Mouse (Mus musculus) heart, embryonic 13.5 days (tissue): ENCODE data around the gene Abcg8. TPM values are rescaled to one million over a fixed set of nuclear protein-coding genes. Genes with fewer than 3 reads are reported as not detected.
A peak's percentile ranks its signal among the peaks of the same experiment; 100 is the strongest.

Experiments
- ATAC-seq: fragments of 200-750 bp; cut with Nextera tagmentation; 2 replicates; pipeline ENCODE4 v1.8.0; 2017; ENCODE audit warnings: moderate TSS enrichment; ENCODE audit not compliant: insufficient number of reproducible peaks, low FRiP score, low TSS enrichment; ENCODE audit errors: extremely low read depth
- H3K27ac ChIP-seq: fragments of 300-500 bp; sonication (generic); replicated peaks from 2 replicates; pipeline ENCODE4 v1.5.1; 2015; ENCODE audit warnings: moderate library complexity, mild to moderate bottlenecking, inconsistent platforms
- H3K27me3 ChIP-seq: fragments of 300-500 bp; sonication (generic); replicated peaks from 2 replicates; pipeline ENCODE4 v1.6.1; 2015; ENCODE audit warnings: mild to moderate bottlenecking, inconsistent platforms
- H3K36me3 ChIP-seq: fragments of 300-500 bp; sonication (generic); 2 replicates; pipeline ENCODE4 v1.6.1; 2015; ENCODE audit warnings: mild to moderate bottlenecking, inconsistent platforms
- H3K4me1 ChIP-seq: fragments of 300-500 bp; sonication (generic); 2 replicates; pipeline ENCODE4 v1.6.1; 2015; ENCODE audit warnings: inconsistent platforms
- H3K4me2 ChIP-seq: fragments of 300-500 bp; sonication (generic); 2 replicates; pipeline ENCODE4 v1.6.1; 2015; ENCODE audit warnings: inconsistent platforms, mild to moderate bottlenecking, moderate library complexity
- H3K4me3 ChIP-seq: fragments of 300-500 bp; sonication (generic); 2 replicates; pipeline ENCODE4 v1.5.1; 2015; ENCODE audit warnings: moderate library complexity, mild to moderate bottlenecking, inconsistent platforms
- H3K9ac ChIP-seq: fragments of 300-500 bp; sonication (generic); 2 replicates; pipeline ENCODE4 v1.6.1; 2015; ENCODE audit warnings: inconsistent platforms, mild to moderate bottlenecking, moderate library complexity
- H3K9me3 ChIP-seq: fragments of 300-500 bp; sonication (generic); 2 replicates; pipeline ENCODE4 v1.6.1; 2016; ENCODE audit warnings: inconsistent platforms
- WGBS: fragments of 180-500 bp; shearing (Covaris S2); methylation state at CpG from one replicate; pipeline ENCODE4 v1.1.7; 2015; ENCODE audit warnings: mixed read lengths; 5-methylcytosine and 5-hydroxymethylcytosine counted together
- polyA plus RNA-seq: library from polyadenylated mRNA; unstranded; fragments of >200 nt; fragmentation: Nextera tagmentation; extraction: Ambion mirVana; gene quantifications from 2 replicates; pipeline ENCODE4 v1.2.1, GENCODE M21; 2015

Gene Abcg8
- polyA plus RNA-seq, 1 experiment from 2014 or later = not detected

- H3K4me3 ChIP-seq = no peak overlapping the region
- H3K27ac ChIP-seq = no peak overlapping the region
- no peaks in the 10 kb centered on the region for H3K9me3 ChIP-seq
- H3K4me2 ChIP-seq = no peak overlapping the region
- WGBS = 36% methylated on average over 5 of the region's 5 CpGs
- H3K27me3 ChIP-seq = no peaks in the 10 kb centered on the region
- H3K4me1 ChIP-seq = 0 out of 2 replicates have a peak, but pooled peaks cover 6% of the 10 kb centered on the region
- ATAC-seq = no peak
- no peak overlapping the region for H3K9ac ChIP-seq
- no peaks in the 10 kb centered on the region for H3K36me3 ChIP-seq
These were observed 17.9 kb upstream of the Abcg8 start for GRCm38 (mm10) chr17:84658195-84658594.

GRCm38 (mm10) chr17:84658951-84659350 lies 17.2 kb upstream of the Abcg8 start:
- Histone ChIP-seq H3K9me3 (no peaks in the 10 kb centered on the region), H3K4me1 (0 out of 2 replicates have a peak, but pooled peaks cover 6% of the 10 kb centered on the region), H3K27ac (no peak overlapping the region), H3K36me3 (no peaks in the 10 kb centered on the region), H3K4me2 (no peak overlapping the region), H3K27me3 (no peaks in the 10 kb centered on the region), H3K9ac (no peak overlapping the region), H3K4me3 (no peak overlapping the region)
- WGBS = 76% methylated on average over 8 of the region's 8 CpGs
- ATAC-seq = no peak

GRCm38 (mm10) chr17:84665053-84665452 lies 11.0 kb upstream of the Abcg8 start:
- Histone ChIP-seq H3K9ac (no peak overlapping the region), H3K27me3 (no peaks in the 10 kb centered on the region), H3K4me2 (peak overlapping the region; percentile 11; the same call in 1 of the 2 replicates), H3K27ac (no peak overlapping the region), H3K36me3 (no peaks in the 10 kb centered on the region), H3K9me3 (no peaks in the 10 kb centered on the region), H3K4me3 (no peak overlapping the region), H3K4me1 (peaks cover 19% of the 10 kb centered on the region)
- no peak for ATAC-seq
- 31% methylated on average over 10 of the region's 10 CpGs for WGBS

- H3K9me3 ChIP-seq = no peaks in the 10 kb centered on the region
- no peak overlapping the region for H3K4me2 ChIP-seq
- no peaks in the 10 kb centered on the region for H3K36me3 ChIP-seq
- no peak overlapping the region for H3K27ac ChIP-seq
- ATAC-seq = no peak
- no peak overlapping the region for H3K9ac ChIP-seq
- H3K4me1 ChIP-seq = peaks cover 19% of the 10 kb centered on the region
- WGBS = 37% methylated on average over 9 of the region's 9 CpGs
- H3K27me3 ChIP-seq = no peaks in the 10 kb centered on the region
- H3K4me3 ChIP-seq = no peak overlapping the region
These were observed 10.4 kb upstream of the Abcg8 start for GRCm38 (mm10) chr17:84665691-84666090.

GRCm38 (mm10) chr17:84667848-84668247 lies 8.3 kb upstream of the Abcg8 start:
- H3K9me3 ChIP-seq = no peaks in the 10 kb centered on the region
- H3K36me3 ChIP-seq = no peaks in the 10 kb centered on the region
- no peak for ATAC-seq
- H3K9ac ChIP-seq = no peak overlapping the region
- peaks cover 13% of the 10 kb centered on the region for H3K4me1 ChIP-seq
- 80% methylated on average over 3 of the region's 3 CpGs for WGBS
- no peak overlapping the region for H3K4me2 ChIP-seq
- no peak overlapping the region for H3K27ac ChIP-seq
- H3K4me3 ChIP-seq = no peak overlapping the region
- no peaks in the 10 kb centered on the region for H3K27me3 ChIP-seq

- Histone ChIP-seq H3K27ac (no peak overlapping the region), H3K36me3 (no peaks in the 10 kb centered on the region), H3K9me3 (no peaks in the 10 kb centered on the region), H3K4me1 (0 out of 2 replicates have a peak, but pooled peaks cover 13% of the 10 kb centered on the region), H3K27me3 (peaks cover 25% of the 10 kb centered on the region), H3K9ac (no peak overlapping the region), H3K4me3 (no peak overlapping the region), H3K4me2 (no peak overlapping the region)
- 65% methylated on average over 16 of the region's 16 CpGs for WGBS
- no peak for ATAC-seq
These were observed 3.4 kb upstream of the Abcg8 start for GRCm38 (mm10) chr17:84672376-84673369.

GRCm38 (mm10) chr17:84674048-84674447 lies 2.1 kb upstream of the Abcg8 start:
- ATAC-seq = no peak
- Histone ChIP-seq H3K27ac (no peak overlapping the region), H3K4me1 (0 out of 2 replicates have a peak, but pooled peaks cover 13% of the 10 kb centered on the region), H3K4me2 (no peak overlapping the region), H3K4me3 (no peak overlapping the region), H3K27me3 (peaks cover 25% of the 10 kb centered on the region), H3K9me3 (no peaks in the 10 kb centered on the region), H3K9ac (no peak overlapping the region), H3K36me3 (no peaks in the 10 kb centered on the region)
- 48% methylated on average over 7 of the region's 7 CpGs for WGBS

- H3K9ac ChIP-seq = no peak overlapping the region
- WGBS = 41% methylated on average over 4 of the region's 4 CpGs
- peak overlapping the region; percentile 91 for H3K4me2 ChIP-seq
These were observed 898 bp upstream of the Abcg8 start for GRCm38 (mm10) chr17:84675204-84675603.

GRCm38 (mm10) chr17:84677595-84677994 lies 1.5 kb downstream of the Abcg8 start:
- 82% methylated on average over 11 of the region's 11 CpGs for WGBS
- no peak overlapping the region for H3K4me3 ChIP-seq
- H3K4me2 ChIP-seq = no peak overlapping the region
- H3K9ac ChIP-seq = no peak overlapping the region
- H3K9me3 ChIP-seq = no peaks in the 10 kb centered on the region
- H3K36me3 ChIP-seq = no peaks in the 10 kb centered on the region
- no peak for ATAC-seq
- H3K27ac ChIP-seq = no peak overlapping the region
- peaks cover 25% of the 10 kb centered on the region for H3K27me3 ChIP-seq
- 0 out of 2 replicates have a peak, but pooled peaks cover 13% of the 10 kb centered on the region for H3K4me1 ChIP-seq

More at GRCm38 (mm10) chr17:84675204-84675603, 898 bp upstream of the Abcg8 start:
- Histone ChIP-seq H3K4me3 (no peak overlapping the region), H3K4me1 (0 out of 2 replicates have a peak, but pooled peaks cover 13% of the 10 kb centered on the region), H3K27me3 (peaks cover 25% of the 10 kb centered on the region), H3K27ac (no peak overlapping the region), H3K9me3 (no peaks in the 10 kb centered on the region), H3K36me3 (no peaks in the 10 kb centered on the region)
- no peak for ATAC-seq

- Histone ChIP-seq H3K4me1 (peaks cover 13% of the 10 kb centered on the region; the same call in 1 of the 2 replicates), H3K27me3 (no peaks in the 10 kb centered on the region; the same call in 1 of the 2 replicates), H3K4me3 (no peak overlapping the region), H3K4me2 (no peak overlapping the region), H3K9me3 (no peaks in the 10 kb centered on the region), H3K9ac (no peak overlapping the region), H3K27ac (no peak overlapping the region), H3K36me3 (no peaks in the 10 kb centered on the region)
- WGBS = 80% methylated on average over 3 of the region's 3 CpGs
- ATAC-seq = no peak
These were observed 5.6 kb downstream of the Abcg8 start for GRCm38 (mm10) chr17:84681670-84682069.

GRCm38 (mm10) chr17:84682734-84683717 lies 6.9 kb downstream of the Abcg8 start, which contains the start of gene Abcg5:
Abcg5 (minus strand) TSS chr17:84683011.
- Histone ChIP-seq H3K9ac (no peak within 1 kb of the TSS), H3K4me3 (no peak within 1 kb of the TSS), H3K4me2 (no peak within 1 kb of the TSS), H3K9me3 (no peaks in the 10 kb centered on the region), H3K27me3 (no peaks in the 10 kb centered on the region; the same call in 1 of the 2 replicates), H3K27ac (no peak within 1 kb of the TSS), H3K36me3 (no peaks in the 10 kb centered on the region), H3K4me1 (peaks cover 13% of the 10 kb centered on the region; the same call in 1 of the 2 replicates)
- no peak for ATAC-seq
- 57% methylated on average over 18 of the region's 18 CpGs for WGBS
